Mouse (Mus musculus) layer of hippocampus, postnatal 14 days (tissue): ENCODE measurements around the gene Rnf19b. TPM values are rescaled to one million over a fixed set of nuclear protein-coding genes. Genes with fewer than 3 reads are reported as not detected.
A peak's percentile ranks its signal among the peaks of the same experiment; 100 is the strongest.

ENCODE experiments used
- DNase-seq, 2 experiments: peaks; one replicate each; pipeline ENCODE4 v3.0.0; 2021 to 2022; ENCODE audit warnings: low spot score in 2 of 2, mixed read lengths in 1 of 2
- total RNA-seq, 2 experiments: library from RNA; stranded (reverse); gene quantifications; 2 replicates each; pipeline ENCODE4 v1.2.3; 2021

The Rnf19b gene
- total RNA-seq, 2 experiments from 2014 or later: 51.9 to 54.0 TPM

DNA sequence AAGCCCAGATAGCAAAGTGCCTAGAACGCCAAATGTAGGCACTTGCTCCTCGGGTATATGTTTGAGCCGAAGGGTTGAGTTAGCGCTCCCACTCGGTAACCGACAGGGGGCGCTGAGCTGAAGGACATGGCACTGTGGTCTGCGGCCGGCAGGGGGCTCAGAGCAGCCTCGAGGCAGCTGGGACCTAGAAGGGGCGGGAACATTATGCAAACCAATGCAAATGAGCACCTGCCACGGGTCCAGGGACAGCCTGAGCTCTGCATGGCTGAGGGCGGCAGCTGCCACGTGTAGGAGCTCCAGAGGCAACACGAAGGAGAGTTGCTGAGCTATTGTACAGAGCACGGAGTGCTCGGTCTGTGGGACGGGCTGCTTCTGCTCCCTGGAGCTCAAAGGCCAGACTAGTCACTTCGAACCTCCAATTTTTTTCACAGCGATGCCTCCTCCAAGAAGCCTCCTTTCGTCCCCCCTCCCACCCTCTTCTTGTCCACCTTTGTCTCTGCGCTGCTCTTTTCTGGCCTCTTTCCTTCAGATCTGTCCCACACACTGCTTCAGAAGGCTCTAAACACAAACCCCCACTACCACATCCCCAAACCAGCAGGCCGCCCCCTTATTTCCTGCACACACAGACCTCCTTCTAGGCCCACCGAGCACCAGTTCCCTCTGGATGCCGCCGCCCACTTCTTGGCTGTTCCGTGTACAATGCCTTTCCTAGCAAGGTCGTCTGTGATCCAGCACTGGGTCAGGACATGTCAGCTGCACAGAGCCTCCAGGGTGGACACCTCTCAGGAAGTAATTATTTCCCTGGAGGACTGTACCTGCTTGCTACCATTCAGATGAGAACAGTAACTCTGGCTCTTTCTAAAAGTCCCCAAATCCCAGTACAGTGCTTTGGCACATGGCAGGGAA is 55.3 kb downstream of the Rnf19b start:
- peak; percentile 90 to 93 for DNase-seq

- no peak for DNase-seq
Observed at GRCm38 (mm10) chr4:129116703-129117102, 58.6 kb downstream of the Rnf19b start.

GRCm38 (mm10) chr4:129117720-129118510 is 59.8 kb downstream of the Rnf19b start:
- no peak for DNase-seq

DNA sequence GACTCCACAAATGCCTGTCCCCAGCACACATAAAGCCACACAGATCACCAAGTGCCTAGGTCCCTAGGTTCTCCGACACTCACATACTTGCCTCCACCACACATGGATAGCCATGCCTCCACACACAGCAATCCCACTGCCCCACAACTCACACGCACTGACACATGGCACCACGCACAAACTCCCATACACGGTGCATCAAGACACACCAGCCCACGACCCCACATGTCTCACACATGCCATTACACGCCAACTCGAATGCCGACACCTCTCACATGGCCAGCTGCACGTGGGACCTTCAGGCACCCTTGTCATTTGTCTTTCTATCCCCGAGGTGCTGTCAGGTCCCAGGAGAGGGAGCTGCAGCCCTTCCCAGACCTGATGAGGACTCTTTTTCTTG is 61.6 kb downstream of the Rnf19b start:
- peak in 1 of 2 experiments; percentile 39 for DNase-seq

- DNase-seq: peak in 1 of 2 experiments; percentile 82
Observed at GRCm38 (mm10) chr4:129120520-129121445, 62.7 kb downstream of the Rnf19b start.

GRCm38 (mm10) chr4:129121569-129122086 is 63.6 kb downstream of the Rnf19b start, which contains the start of gene Hpca:
Gene Hpca, minus strand, starts transcription at chr4:129122036.
- peak in 1 of 2 experiments; percentile 12 for DNase-seq

DNA sequence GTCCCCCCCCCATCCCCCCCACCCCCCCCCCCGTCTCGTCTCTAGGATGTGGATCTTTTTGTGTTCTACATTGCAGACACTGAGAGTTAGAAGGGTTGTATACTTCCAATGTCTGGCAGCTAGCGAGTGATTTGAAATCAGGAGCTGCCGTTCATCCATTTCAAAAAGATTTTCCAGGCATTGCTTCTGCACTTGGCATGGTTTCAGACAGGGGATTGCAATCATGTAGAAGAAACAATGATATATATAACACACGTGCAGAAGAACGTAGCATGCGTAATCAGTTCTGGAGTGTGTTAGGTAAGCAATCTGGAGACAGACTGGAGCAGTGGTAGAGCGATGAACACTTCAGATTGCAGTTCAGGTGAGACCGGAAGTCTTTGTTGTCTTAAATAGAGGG is 64.0 kb downstream of the Rnf19b start:
- peak in 1 of 2 experiments; percentile 40 for DNase-seq

- peak in 1 of 2 experiments; percentile 80 for DNase-seq
Observed at GRCm38 (mm10) chr4:129122719-129123118, 64.6 kb downstream of the Rnf19b start.

GRCm38 (mm10) chr4:129124652-129125146 is 66.6 kb downstream of the Rnf19b start:
- DNase-seq: peak; percentile 91 to 94

DNA sequence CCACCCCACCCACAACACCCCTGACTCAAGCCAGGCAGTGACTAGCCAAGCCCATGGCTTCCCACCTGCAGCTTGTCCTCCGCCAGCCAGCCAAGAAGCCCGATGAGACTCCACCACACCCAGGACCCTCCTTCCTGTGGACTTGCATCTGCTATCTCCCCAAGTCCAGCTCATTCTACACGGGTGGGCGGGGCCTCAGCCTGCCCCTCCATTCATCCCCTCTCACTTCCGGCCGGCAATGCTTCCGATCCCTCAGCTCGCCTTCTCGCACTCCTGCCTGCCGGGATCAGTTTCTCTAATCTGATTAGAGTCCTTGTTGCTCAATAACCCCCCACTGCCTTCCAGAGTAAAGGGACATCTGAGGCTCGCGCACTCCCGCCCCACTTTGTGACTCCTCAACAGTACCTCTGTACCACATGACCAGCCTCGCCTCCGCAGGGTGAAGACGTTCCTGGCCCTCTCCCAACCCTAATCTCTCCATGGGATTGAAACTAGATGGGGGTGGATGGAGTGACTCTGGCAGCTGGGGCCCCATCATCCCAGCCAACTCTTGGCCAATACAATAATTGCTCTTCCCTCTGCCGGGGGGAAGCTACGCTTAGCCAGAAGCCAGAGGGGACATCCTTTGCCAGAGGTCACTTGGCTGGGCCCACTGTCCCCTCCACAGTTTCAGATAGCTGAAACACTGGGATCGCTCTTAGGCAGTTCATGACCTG is 67.8 kb downstream of the Rnf19b start:
- DNase-seq: peak in 1 of 2 experiments; percentile 22

DNA sequence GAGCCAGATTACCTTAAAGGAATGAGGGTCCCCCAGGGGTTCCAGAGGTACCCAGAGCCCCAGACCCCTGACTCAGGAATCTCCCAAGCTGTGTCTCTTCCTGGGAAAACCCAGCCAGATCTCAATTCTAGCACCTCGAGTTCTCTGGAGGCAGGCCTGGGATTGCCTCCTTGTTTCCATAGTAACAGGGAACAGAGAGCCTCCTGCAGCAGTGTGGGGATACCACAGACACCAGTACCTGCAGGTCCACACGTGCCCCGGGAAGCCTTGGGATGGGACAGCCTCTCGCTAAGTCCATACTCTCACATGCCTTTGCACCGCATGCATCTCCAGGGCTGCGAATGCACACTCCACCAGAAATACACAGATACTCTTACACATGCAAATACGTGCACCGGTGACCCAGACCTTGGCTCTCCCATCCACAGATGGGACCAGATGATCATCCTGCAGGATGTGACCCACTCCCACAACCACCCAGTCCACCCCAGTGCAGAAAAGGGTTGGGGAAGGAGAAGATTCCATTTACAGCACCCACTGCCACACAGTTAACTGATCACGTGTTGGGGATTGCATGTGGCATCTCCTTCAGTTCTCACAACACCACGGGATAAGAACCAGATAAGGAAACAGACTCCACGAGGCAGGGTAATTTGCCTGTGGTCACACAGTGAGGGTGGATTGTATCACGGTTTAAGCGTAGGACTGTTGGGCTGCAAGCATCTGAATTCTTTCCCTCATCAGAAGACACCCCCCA is 70.7 kb downstream of the Rnf19b start:
- DNase-seq: no peak

DNA sequence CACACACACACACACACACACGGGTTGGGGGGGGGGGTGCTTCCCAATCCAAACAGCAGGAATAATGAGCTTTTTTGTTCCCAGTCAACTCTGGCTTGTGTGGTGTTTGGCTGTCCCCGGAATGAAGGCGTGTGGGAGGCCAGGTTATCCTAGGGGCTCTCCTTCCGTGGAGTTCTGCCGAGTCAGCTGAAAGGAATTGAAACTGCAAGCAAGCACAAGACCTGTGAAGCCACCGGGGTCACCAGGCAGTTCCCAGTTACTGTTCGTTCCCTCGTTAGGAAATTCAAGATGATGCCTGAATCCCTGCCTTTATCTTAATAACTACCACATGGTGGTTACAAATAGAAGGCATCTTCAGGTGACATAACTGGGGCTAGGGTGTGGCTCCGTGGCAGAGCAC is 71.3 kb downstream of the Rnf19b start:
- DNase-seq: no peak

DNA sequence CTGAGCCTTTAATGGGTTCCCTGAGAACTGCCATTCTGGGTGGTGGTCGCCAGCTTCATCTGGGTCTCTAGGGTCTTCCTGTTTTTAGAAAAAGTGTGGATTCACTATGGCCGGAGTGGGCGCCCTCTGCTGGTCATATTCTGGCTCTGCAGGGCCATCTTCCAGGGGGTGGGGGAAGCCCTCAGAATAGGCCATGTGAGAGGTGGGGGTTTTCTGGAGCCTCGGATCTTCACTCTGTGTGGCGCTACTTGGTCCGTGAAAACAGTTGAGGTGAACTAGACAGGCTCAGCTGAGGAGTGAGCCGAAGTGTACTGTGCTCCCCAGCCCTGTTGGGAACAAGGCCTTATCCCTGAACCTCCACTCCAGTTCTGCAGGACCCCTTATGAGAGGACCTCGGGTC is 72.1 kb downstream of the Rnf19b start:
- DNase-seq: no peak

GRCm38 (mm10) chr4:129130755-129131303 is 72.8 kb downstream of the Rnf19b start:
- DNase-seq: no peak

DNA sequence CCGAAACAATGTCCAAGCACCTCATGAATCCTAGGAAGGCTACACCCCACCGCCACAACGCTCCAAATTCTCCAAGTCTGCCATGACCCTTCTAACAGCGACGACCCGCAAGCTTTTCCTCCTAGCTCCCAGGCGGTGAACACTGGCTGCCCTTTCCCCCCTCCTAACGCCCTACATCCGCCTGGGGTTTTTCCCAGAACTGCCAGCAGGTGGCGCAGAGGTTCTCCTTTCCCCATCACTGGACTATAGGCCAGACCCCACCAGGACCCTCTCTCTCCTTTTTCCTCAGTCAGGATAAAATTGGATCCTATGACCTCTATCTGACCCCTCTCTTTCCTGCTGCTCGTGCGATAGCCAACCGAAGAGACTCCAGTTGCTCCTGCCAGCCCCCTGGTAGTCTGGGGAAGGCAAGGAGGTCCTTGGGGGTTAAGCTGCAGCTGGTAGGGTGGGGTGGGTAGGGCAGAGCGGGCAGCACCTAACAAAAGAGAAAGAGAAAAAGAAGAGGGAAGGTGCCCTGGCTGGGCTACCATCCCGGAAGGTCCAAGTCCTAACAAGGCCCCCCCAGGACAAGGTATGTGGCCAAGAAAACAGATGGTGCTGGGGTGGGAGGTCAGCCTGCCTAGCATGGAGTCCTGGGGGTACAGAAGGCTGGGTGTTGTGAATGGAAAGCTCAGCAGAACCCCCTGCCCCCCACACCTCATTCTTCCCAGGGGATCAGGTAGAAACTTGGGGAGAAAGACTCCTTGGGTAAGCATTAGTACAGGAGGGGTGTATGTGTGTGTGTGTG is 76.9 kb downstream of the Rnf19b start:
- DNase-seq: peak in 1 of 2 experiments; percentile 65
